Mouse (Mus musculus) kidney, embryonic 16.5 days (tissue): ENCODE results near the gene Gpr75. TPM values are rescaled to one million over a fixed set of nuclear protein-coding genes. Genes with fewer than 3 reads are reported as not detected.

Experiments used
- ATAC-seq: fragments of 200-750 bp; cut with Nextera tagmentation; 2 replicates; pipeline ENCODE4 v1.8.0; 2017; ENCODE audit warnings: moderate TSS enrichment; ENCODE audit not compliant: low FRiP score, low TSS enrichment
- H3K27ac ChIP-seq: fragments of 300-500 bp; sonication (generic); 2 replicates; pipeline ENCODE4 v1.5.1; 2014; ENCODE audit warnings: low read length
- H3K27me3 ChIP-seq: fragments of 300-500 bp; sonication (generic); 2 replicates; pipeline ENCODE4 v1.6.1; 2014; ENCODE audit warnings: low read length, control low read depth, mixed read lengths; ENCODE audit not compliant: insufficient read depth
- H3K36me3 ChIP-seq: fragments of 300-500 bp; sonication (generic); 2 replicates; pipeline ENCODE4 v1.6.1; 2014; ENCODE audit warnings: low read length, control low read depth, mixed read lengths; ENCODE audit not compliant: insufficient read depth
- H3K4me1 ChIP-seq: fragments of 300-500 bp; sonication (generic); 2 replicates; pipeline ENCODE4 v1.6.1; 2014; ENCODE audit warnings: low read length, control low read depth, mixed read lengths; ENCODE audit not compliant: insufficient read depth
- H3K4me2 ChIP-seq: fragments of 300-500 bp; sonication (generic); replicated peaks from 2 replicates; pipeline ENCODE4 v1.6.1; 2014; ENCODE audit warnings: low read depth, low read length
- H3K4me3 ChIP-seq: fragments of 300-500 bp; sonication (generic); 2 replicates; pipeline ENCODE4 v1.5.1; 2014; ENCODE audit warnings: mild to moderate bottlenecking, low read length
- H3K9ac ChIP-seq: fragments of 300-500 bp; sonication (generic); replicated peaks from 2 replicates; pipeline ENCODE4 v1.6.1; 2014; ENCODE audit warnings: low read length
- H3K9me3 ChIP-seq: fragments of 300-500 bp; sonication (generic); 2 replicates; pipeline ENCODE4 v1.6.1; 2016; ENCODE audit warnings: low read length, control low read depth
- WGBS: fragments of 180-500 bp; shearing (Covaris S2); extraction: QIAGEN DNeasy Blood & Tissue Kit; methylation state at CpG from one replicate; pipeline ENCODE4 v1.1.7; 2014; 5-methylcytosine and 5-hydroxymethylcytosine counted together
- polyA plus RNA-seq: library from polyadenylated mRNA; unstranded; fragments of >200 nt; fragmentation: Nextera tagmentation; extraction: Ambion mirVana; gene quantifications from 2 replicates; pipeline ENCODE4 v1.2.1, GENCODE M21; 2015

Gpr75 gene
- 0.10 TPM in 1 of 2 replicates, not detected in the other for polyA plus RNA-seq

GRCm38 (mm10) chr11:30885171-30885871 lies at the start of gene Gpr75, which contains the start of gene Asb3:
Gene Gpr75 (plus strand): TSS chr11:30885358.
Gene Asb3 (plus strand): TSS chr11:30885416.
- no peaks in the 10 kb centered on the region for H3K4me1 ChIP-seq
- ATAC-seq, result peak; percentile 99
- WGBS, result 4% methylated on average over 41 of the region's 41 CpGs
- peak within 1 kb of the TSS; percentile 45 for H3K9ac ChIP-seq
- H3K9me3 ChIP-seq, result no peaks in the 10 kb centered on the region
- H3K27ac ChIP-seq, result no peak within 1 kb of the TSS
- no peaks in the 10 kb centered on the region for H3K36me3 ChIP-seq
- H3K27me3 ChIP-seq, result no peaks in the 10 kb centered on the region
- peak within 1 kb of the TSS; percentile 88 for H3K4me2 ChIP-seq
- peak within 1 kb of the TSS; percentile 54 for H3K4me3 ChIP-seq

- H3K4me3 ChIP-seq, result no peak overlapping the region
- H3K9ac ChIP-seq, result no peak overlapping the region
- 94% methylated on average over 2 of the region's 2 CpGs for WGBS
- no peak for ATAC-seq
- no peaks in the 10 kb centered on the region for H3K27me3 ChIP-seq
- no peaks in the 10 kb centered on the region for H3K9me3 ChIP-seq
- H3K36me3 ChIP-seq, result peaks cover 23% of the 10 kb centered on the region
- no peaks in the 10 kb centered on the region for H3K4me1 ChIP-seq
- H3K4me2 ChIP-seq, result no peak overlapping the region
- no peak overlapping the region for H3K27ac ChIP-seq
Measured at GRCm38 (mm10) chr11:30838793-30839192, 46.4 kb upstream of the Gpr75 start.

GRCm38 (mm10) chr11:30844355-30844754 lies 40.8 kb upstream of the Gpr75 start:
- Histone ChIP-seq H3K4me1 (no peaks in the 10 kb centered on the region), H3K36me3 (peaks cover 25% of the 10 kb centered on the region), H3K4me2 (no peak overlapping the region), H3K9ac (no peak overlapping the region), H3K27ac (no peak overlapping the region), H3K9me3 (no peaks in the 10 kb centered on the region), H3K27me3 (no peaks in the 10 kb centered on the region), H3K4me3 (no peak overlapping the region)
- ATAC-seq, result no peak
- 88% methylated on average over 1 of the region's 1 CpGs for WGBS

DNA sequence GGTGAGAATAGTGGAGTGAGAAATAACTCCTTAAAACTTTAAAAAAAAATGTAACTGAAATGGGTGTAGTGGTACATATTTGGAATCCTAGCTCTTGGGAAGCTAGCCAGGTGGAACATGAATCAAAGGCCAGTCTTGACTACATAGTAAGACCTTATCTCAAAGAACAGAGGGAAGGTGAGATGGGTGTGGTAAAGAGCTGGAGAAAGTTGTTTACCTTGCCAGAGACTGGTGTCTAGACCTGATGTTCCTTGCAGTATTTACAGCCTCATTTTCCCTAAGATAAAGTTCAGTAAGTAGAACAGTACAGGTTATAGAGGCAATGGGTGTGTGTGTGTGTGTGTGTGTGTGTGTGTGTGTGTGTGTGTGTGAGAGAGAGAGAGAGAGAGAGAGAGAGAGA lies 12.7 kb upstream of the Gpr75 start:
- Histone ChIP-seq H3K4me2 (no peak overlapping the region), H3K4me1 (no peaks in the 10 kb centered on the region), H3K27me3 (no peaks in the 10 kb centered on the region), H3K4me3 (no peak overlapping the region), H3K27ac (no peak overlapping the region), H3K9me3 (no peaks in the 10 kb centered on the region), H3K9ac (no peak overlapping the region), H3K36me3 (peaks cover 35% of the 10 kb centered on the region)
- no peak for ATAC-seq

- Histone ChIP-seq H3K9ac (no peak overlapping the region), H3K4me2 (no peak overlapping the region), H3K36me3 (no peaks in the 10 kb centered on the region), H3K27me3 (no peaks in the 10 kb centered on the region), H3K4me3 (no peak overlapping the region), H3K9me3 (no peaks in the 10 kb centered on the region), H3K4me1 (no peaks in the 10 kb centered on the region), H3K27ac (no peak overlapping the region)
- ATAC-seq, result no peak
- 88% methylated on average over 2 of the region's 2 CpGs for WGBS
Measured at GRCm38 (mm10) chr11:30888153-30888552, 3.0 kb downstream of the Gpr75 start.

GRCm38 (mm10) chr11:30896201-30896600 lies 11.0 kb downstream of the Gpr75 start:
- Histone ChIP-seq H3K4me3 (no peak overlapping the region), H3K27ac (no peak overlapping the region), H3K27me3 (no peaks in the 10 kb centered on the region), H3K4me1 (no peaks in the 10 kb centered on the region), H3K9ac (no peak overlapping the region), H3K4me2 (no peak overlapping the region), H3K36me3 (no peaks in the 10 kb centered on the region), H3K9me3 (no peaks in the 10 kb centered on the region)
- 96% methylated on average over 1 of the region's 1 CpGs for WGBS
- ATAC-seq, result no peak

- Histone ChIP-seq H3K27me3 (no peaks in the 10 kb centered on the region), H3K9me3 (peaks cover 1% of the 10 kb centered on the region; the same call in 1 of the 2 replicates), H3K9ac (no peak overlapping the region), H3K27ac (no peak overlapping the region), H3K4me1 (no peaks in the 10 kb centered on the region), H3K36me3 (no peaks in the 10 kb centered on the region), H3K4me2 (no peak overlapping the region), H3K4me3 (no peak overlapping the region)
- no peak for ATAC-seq
Measured at GRCm38 (mm10) chr11:30899312-30899711, 14.2 kb downstream of the Gpr75 start.

DNA sequence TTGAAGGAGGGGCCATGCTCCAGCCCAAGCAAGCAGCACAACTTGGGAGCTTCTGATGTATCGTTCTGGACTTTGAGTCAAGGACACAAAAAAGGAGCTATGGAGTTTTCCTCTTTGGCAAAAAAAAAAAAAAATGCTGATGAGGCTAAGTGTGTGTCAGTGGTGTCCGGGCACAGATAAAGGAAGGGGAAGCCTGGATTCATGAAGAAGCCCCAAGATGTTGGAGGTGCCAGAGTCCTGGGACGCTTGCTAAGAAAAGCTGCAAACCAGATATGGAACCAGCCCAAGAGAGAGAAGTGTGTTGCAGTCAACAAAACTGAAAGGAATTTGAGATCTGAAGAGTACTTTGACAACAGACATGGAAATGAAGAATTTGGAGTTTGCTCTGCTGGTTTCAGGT lies 27.2 kb downstream of the Gpr75 start:
- no peak overlapping the region for H3K4me2 ChIP-seq
- no peak for ATAC-seq
- H3K9me3 ChIP-seq, result no peaks in the 10 kb centered on the region
- no peaks in the 10 kb centered on the region for H3K36me3 ChIP-seq
- 94% methylated on average over 3 of the region's 3 CpGs for WGBS
- H3K27ac ChIP-seq, result no peak overlapping the region
- H3K9ac ChIP-seq, result no peak overlapping the region
- H3K4me3 ChIP-seq, result no peak overlapping the region
- H3K27me3 ChIP-seq, result no peaks in the 10 kb centered on the region
- no peaks in the 10 kb centered on the region for H3K4me1 ChIP-seq

DNA sequence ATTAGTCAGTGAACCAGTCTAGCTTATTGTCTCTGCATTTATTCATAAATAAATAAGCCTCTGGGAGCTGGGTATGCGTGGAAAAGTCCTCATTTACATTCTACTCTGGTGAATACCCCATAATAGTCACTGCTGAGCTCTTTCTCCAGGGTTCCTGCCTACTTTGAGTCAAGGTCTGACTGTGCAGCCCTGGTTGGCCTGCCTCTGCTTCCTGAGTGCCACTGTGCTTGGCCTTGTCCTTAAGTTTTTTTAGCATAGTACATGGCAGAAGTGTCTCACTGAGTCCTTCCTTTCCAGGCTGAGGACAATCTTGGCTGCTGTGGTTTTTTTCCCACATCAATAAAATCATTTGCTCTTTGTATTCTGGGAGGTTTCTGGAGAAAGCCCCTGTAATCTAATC lies 35.5 kb downstream of the Gpr75 start:
- Histone ChIP-seq H3K27me3 (no peaks in the 10 kb centered on the region), H3K4me1 (no peaks in the 10 kb centered on the region), H3K9me3 (no peaks in the 10 kb centered on the region), H3K4me2 (no peak overlapping the region), H3K36me3 (peaks cover 12% of the 10 kb centered on the region), H3K27ac (no peak overlapping the region), H3K9ac (no peak overlapping the region), H3K4me3 (no peak overlapping the region)
- 71% methylated on average over 1 of the region's 1 CpGs for WGBS
- ATAC-seq, result no peak

GRCm38 (mm10) chr11:30923283-30923682 lies 38.1 kb downstream of the Gpr75 start:
- no peak overlapping the region for H3K4me3 ChIP-seq
- H3K4me2 ChIP-seq, result no peak overlapping the region
- H3K36me3 ChIP-seq, result peaks cover 24% of the 10 kb centered on the region
- WGBS, result 93% methylated on average over 3 of the region's 3 CpGs
- no peak overlapping the region for H3K9ac ChIP-seq
- no peaks in the 10 kb centered on the region for H3K4me1 ChIP-seq
- H3K27me3 ChIP-seq, result no peaks in the 10 kb centered on the region
- no peak overlapping the region for H3K27ac ChIP-seq
- no peaks in the 10 kb centered on the region for H3K9me3 ChIP-seq
- ATAC-seq, result no peak
